Mouse (Mus musculus) embryonic fibroblast, embryonic 13.5 days (primary cell): ENCODE data around the gene Scnn1a.

ENCODE experiments used
- CTCF ChIP-seq: IDR thresholded peaks from 2 replicates; pipeline ENCODE4 v1.5.1; 2011; ENCODE audit warnings: mild to moderate bottlenecking, control low read depth, low read length, moderate library complexity, borderline replicate concordance; ENCODE audit not compliant: insufficient read depth
- POLR2A ChIP-seq: IDR thresholded peaks from 2 replicates; pipeline ENCODE4 v1.6.1; 2011; ENCODE audit warnings: low read depth, mild to moderate bottlenecking, control low read depth, low read length, moderate library complexity

DNA sequence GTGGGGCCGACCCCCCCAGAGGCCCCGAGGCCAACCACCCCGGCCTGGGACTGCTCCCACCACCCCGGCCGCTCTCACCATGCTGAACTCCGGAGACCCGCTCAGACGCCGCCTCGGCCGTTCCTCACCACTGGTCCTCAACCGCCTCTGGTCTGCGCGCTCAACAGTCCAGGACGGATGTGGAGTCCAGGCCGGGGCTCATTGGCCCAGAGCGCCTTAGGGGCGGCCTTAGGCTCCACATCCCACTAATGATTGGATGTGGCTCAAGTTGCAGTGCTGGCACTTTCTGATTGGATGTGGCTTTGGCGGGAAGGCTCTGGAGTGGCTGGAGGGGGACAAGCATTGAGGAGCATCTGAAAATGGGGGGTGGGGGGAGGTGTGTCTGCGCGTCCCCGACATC is 34.6 kb upstream of the Scnn1a start, which contains the start of gene Tuba3a:
- no peak for TF ChIP-seq CTCF
- TF ChIP-seq POLR2A = no peak
